Mouse (Mus musculus) common myeloid progenitor, adult 5-6 weeks (primary cell): ENCODE measurements around the gene Ifi204. TPM values are rescaled to one million over a fixed set of nuclear protein-coding genes. Genes with fewer than 3 reads are reported as not detected.
"Not testable (repeated sequence)": the region's sequence is repeated elsewhere in the genome, so short reads cannot be mapped to it uniquely, and the experiment has no call there.

Experiments
- ATAC-seq: replicated peaks from 2 replicates; pipeline ENCODE4 v1.8.0; 2016; ENCODE audit warnings: low read depth, mild to moderate bottlenecking, moderate TSS enrichment, inconsistent platforms; ENCODE audit not compliant: poor library complexity, severe bottlenecking
- total RNA-seq: library from RNA; stranded (forward); fragments of 200-1000, 187-1606 nt; gene quantifications from 2 replicates; pipeline ENCODE4 v1.2.3, GENCODE M21; 2017

Ifi204 gene
- total RNA-seq: 2.2 and 3.2 TPM in 2 replicates

DNA sequence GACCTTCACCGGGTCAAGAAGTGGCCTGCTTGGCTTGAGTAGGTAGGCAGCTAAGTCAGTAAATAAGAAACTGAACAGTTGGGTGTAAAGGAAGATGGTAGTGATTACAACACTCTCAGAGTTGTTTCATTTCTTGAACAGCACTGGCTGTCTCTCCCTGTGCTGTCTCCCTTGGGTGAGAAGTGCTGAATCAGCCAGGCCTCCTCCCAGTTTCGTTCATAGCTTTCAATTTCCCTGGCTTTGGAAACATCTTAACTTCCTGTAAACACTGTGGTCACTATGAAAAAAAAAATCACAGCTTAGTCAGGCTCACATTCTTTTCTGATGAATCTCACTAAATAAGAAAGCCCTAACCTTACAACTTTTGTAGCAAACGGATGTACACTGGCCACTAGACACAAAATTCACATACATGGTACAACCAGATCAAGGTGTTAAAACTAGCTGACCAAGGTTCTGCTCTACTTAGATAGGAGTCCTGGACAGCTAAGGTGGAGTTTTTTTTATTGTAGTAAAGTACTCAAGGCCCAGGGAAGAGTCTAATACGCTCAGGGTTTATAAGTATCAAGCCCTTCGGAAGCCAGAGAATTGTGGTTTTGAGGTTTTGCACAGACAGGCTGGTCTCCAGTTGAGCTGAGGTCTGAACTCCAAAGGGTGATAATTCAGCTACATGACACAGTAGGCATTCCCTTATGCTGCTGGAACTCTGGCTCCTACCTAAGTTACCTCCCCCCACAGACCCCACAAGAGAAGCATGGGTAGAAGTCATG lies at the start of gene Ifi204:
Gene Ifi204, minus strand, starts transcription at position 96 of the 770 bp plus-strand sequence.
- peak; percentile 91 for ATAC-seq

GRCm38 (mm10) chr1:173809294-173809693 lies 42.6 kb upstream of the Ifi204 start:
- peak; percentile 99 for ATAC-seq

GRCm38 (mm10) chr1:173802689-173803281 lies 36.0 kb upstream of the Ifi204 start:
- ATAC-seq: peak; percentile 51

DNA sequence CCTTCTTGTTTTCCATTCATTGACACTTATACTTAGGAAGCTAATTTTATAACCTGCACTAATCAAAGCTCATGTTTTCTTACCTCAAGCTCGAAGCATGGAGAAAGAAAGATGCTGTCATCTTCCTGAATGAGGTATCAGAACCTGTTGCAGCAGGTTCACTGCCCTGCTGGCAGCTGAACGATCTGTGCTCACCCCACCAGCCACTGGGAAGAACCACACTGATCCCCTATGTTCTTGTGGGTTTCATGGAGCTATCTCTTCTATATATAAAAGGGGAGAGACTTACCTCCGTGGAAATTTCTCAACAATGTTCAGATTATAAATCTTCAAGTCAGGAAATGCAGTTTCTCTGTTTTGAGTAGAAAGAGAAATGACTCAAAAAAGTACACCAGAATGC lies 35.5 kb upstream of the Ifi204 start:
- peak; percentile 48; the same call in 1 of the 2 replicates for ATAC-seq

DNA sequence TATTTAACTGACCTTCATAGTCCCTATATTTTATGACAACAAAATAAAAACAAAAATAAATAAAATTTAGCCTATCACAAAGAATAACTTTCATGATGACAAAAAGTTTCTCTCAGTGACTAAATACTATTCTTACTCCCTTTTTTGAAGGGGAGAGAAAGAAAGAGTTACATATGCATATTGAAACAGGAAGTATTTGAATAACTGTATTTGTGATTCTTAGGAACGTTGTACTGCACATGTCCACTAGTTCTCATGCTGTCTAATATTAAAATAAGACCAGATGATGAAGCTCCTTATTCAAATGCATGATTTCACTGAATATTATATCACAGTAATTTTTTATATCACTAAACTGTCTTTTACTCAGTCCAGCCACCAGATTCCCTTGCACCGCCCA lies 35.0 kb upstream of the Ifi204 start:
- peak; percentile 88 for ATAC-seq

GRCm38 (mm10) chr1:173773457-173773856 lies 6.7 kb upstream of the Ifi204 start:
- not testable (repeated sequence) for ATAC-seq

DNA sequence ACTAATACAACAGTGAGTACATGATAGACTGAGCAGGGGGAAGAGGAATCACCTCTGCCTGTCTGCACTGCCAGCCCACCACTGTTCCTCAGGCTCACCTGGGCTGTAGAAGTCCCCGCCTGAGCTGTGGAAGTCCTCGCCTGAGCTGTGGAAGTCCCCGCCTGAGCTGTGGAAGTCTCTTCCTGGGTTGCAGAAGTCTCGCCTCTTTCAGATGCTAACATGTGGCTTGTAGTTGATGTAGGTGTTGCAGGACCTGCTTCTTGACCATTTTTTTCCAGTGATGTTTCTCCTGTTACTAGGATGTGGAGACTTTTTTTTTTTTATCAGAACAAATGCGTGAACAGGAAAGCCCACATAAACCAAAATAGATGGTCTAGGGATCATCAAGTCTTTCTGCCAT lies 6.7 kb downstream of the Ifi204 start:
- not testable (repeated sequence) for ATAC-seq

GRCm38 (mm10) chr1:173742262-173742661 lies 24.5 kb downstream of the Ifi204 start:
- peak; percentile 62 for ATAC-seq

DNA sequence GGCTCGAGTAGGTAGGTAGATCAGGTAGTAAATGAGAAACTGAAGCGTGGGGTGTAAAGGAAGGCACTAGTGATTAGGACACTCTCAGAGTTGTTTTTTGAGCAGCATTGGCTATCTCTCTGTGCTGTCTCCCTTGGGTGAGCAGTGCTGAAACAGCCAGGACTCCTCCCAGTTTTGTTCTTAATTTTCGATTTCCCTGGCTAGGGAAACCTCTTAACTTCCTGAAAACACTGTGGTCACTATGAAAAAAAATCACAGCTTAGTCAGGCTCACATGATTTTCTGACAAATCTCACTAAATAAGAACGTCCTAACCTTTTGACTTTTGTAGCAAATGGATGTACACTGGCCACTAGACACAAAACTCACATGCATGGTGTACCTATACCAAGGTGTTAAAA lies 25.1 kb downstream of the Ifi204 start, which contains the start of gene Ifi207:
Gene Ifi207, minus strand, starts transcription at position 92 of the 400 bp plus-strand sequence.
- ATAC-seq: peak; percentile 83

DNA sequence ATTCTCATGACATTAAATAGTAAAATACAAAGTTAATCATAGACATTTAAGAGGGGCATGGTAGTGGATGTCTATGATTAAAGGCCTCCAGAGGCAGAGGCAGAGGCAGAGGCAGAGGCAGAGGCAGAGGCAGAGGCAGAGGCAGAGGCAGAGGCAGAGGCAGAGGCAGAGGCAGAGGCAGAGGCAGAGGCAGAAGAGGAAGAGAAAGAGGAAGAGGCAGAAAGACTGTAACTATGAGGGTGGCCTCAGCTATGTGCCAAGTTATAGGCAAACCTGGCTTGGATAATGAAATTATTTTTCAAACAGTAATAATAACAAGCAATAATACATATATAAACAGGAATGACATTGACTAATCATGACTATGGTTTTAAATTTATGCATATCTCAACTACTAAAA lies 26.2 kb downstream of the Ifi204 start:
- ATAC-seq: no peak

DNA sequence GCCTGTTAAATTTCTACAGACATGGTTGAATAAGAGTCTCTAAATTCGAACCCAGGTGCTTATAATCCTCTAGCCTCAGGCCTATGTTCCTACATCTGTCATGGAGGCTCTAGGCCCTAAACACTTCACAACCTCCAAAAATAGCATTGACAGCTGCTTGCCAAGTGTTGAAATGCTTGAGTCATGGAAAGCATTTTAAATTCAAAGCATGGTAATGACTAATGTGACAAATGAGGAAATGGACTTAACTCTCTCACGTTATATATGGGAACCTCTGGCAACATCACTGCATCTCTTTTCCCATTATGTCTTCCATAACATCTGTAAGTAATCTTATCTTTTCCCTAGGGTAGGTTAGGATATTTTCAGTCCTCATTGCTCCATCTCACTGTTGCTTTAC lies 29.8 kb downstream of the Ifi204 start:
- ATAC-seq: 0 out of 2 replicates have a peak, but pooled peaks have one; percentile 19

- not testable (repeated sequence) for ATAC-seq
Measured at GRCm38 (mm10) chr1:173735015-173735414, 31.7 kb downstream of the Ifi204 start.

GRCm38 (mm10) chr1:173733219-173733618 lies 33.5 kb downstream of the Ifi204 start:
- no peak for ATAC-seq

Other genes with a start within 250 kb of the Ifi204 start
- gene Ifi214, start 231.0 kb downstream of the Ifi204 start, total RNA-seq: not detected in 2 replicates
- gene Ifi213, start 167.7 kb downstream of the Ifi204 start, total RNA-seq: 1.1 TPM in 1 of 2 replicates, not detected in the other
- gene Ifi209, start 136.0 kb downstream of the Ifi204 start, total RNA-seq: 34.0 and 38.0 TPM in 2 replicates
- gene Ifi208, start 93.3 kb downstream of the Ifi204 start, total RNA-seq: 0.10 and 1.5 TPM in 2 replicates
- 0.50 and 1.3 TPM in 2 replicates for gene Ifi207, start 25.2 kb downstream of the Ifi204 start, total RNA-seq
- 2.5 and 4.8 TPM in 2 replicates for gene Ifi211, start 146.1 kb upstream of the Ifi204 start, total RNA-seq
- 122 and 152 TPM in 2 replicates for gene Mndal, start 175.5 kb upstream of the Ifi204 start, total RNA-seq
- 81.0 and 93.4 TPM in 2 replicates for gene Ifi203, start 175.7 kb upstream of the Ifi204 start, total RNA-seq
- not detected in 2 replicates for gene Ifi202b, start 215.8 kb upstream of the Ifi204 start, total RNA-seq